Mouse (Mus musculus) cortical plate, adult 2 months (tissue): ENCODE measurements around the gene Tspan9. TPM values are rescaled to one million over a fixed set of nuclear protein-coding genes. Genes with fewer than 3 reads are reported as not detected.

ENCODE experiments used
- H3K27ac ChIP-seq: fragments of 200-500 bp; 2 replicates; pipeline ENCODE4 v1.5.1; 2012; ENCODE audit warnings: low read length, control low read depth, inconsistent platforms; ENCODE audit not compliant: insufficient read depth
- H3K4me1 ChIP-seq: fragments of 200-500 bp; 2 replicates; pipeline ENCODE4 v1.6.1; 2011; ENCODE audit warnings: low read length; ENCODE audit not compliant: control insufficient read depth, insufficient read depth
- H3K4me3 ChIP-seq: fragments of 200-500 bp; 2 replicates; pipeline ENCODE4 v1.5.1; 2011; ENCODE audit warnings: mild to moderate bottlenecking, low read length, control low read depth; ENCODE audit not compliant: insufficient read depth
- CTCF ChIP-seq: fragments of 200-500 bp; IDR thresholded peaks from 2 replicates; pipeline ENCODE4 v1.5.1; 2011; ENCODE audit warnings: mild to moderate bottlenecking, control low read depth, low read length; ENCODE audit not compliant: insufficient read depth; ENCODE audit errors: extremely low read depth
- POLR2A ChIP-seq: fragments of 200-500 bp; IDR thresholded peaks from 2 replicates; pipeline ENCODE4 v1.6.1; 2011; ENCODE audit warnings: mild to moderate bottlenecking, low read length, control low read depth; ENCODE audit not compliant: insufficient read depth; ENCODE audit errors: extremely low read depth
- polyA plus RNA-seq: library from polyadenylated mRNA; depleted of rRNA; stranded (reverse); fragments of >200 nt; gene quantifications from 2 replicates; pipeline ENCODE4 v1.2.3, GENCODE M21; 2012

Tspan9 gene
- polyA plus RNA-seq, 1 experiment, result 55.5 TPM

- H3K27ac ChIP-seq, result no peak overlapping the region
- H3K4me3 ChIP-seq, result no peak overlapping the region
- no peaks in the 10 kb centered on the region for H3K4me1 ChIP-seq
- TF ChIP-seq CTCF, result no peak
- no peak for TF ChIP-seq POLR2A
Observed at GRCm38 (mm10) chr6:128081781-128082180, 61.6 kb downstream of the Tspan9 start.

- TF ChIP-seq CTCF, result no peak
- Histone ChIP-seq H3K4me1 (no peaks in the 10 kb centered on the region), H3K4me3 (no peak overlapping the region), H3K27ac (no peak overlapping the region)
Observed at GRCm38 (mm10) chr6:128081293-128081692, 62.1 kb downstream of the Tspan9 start.

- Histone ChIP-seq H3K27ac (no peak overlapping the region), H3K4me1 (no peaks in the 10 kb centered on the region), H3K4me3 (no peak overlapping the region)
- no peak for TF ChIP-seq POLR2A
- TF ChIP-seq CTCF, result no peak
Observed at GRCm38 (mm10) chr6:128079576-128080224, 63.7 kb downstream of the Tspan9 start.

- no peak overlapping the region for H3K27ac ChIP-seq
- H3K4me1 ChIP-seq, result no peaks in the 10 kb centered on the region
Observed at GRCm38 (mm10) chr6:128078508-128078907, 64.9 kb downstream of the Tspan9 start.

GRCm38 (mm10) chr6:128076104-128077020 is 67.0 kb downstream of the Tspan9 start:
- Histone ChIP-seq H3K4me1 (no peaks in the 10 kb centered on the region), H3K27ac (no peak overlapping the region), H3K4me3 (no peak overlapping the region)
- TF ChIP-seq POLR2A (no peak), CTCF (no peak)

More at GRCm38 (mm10) chr6:128078508-128078907, 64.9 kb downstream of the Tspan9 start:
- no peak for TF ChIP-seq POLR2A
- no peak for TF ChIP-seq CTCF
- H3K4me3 ChIP-seq, result no peak overlapping the region

- no peak overlapping the region for H3K4me3 ChIP-seq
- no peak overlapping the region for H3K27ac ChIP-seq
- H3K4me1 ChIP-seq, result no peaks in the 10 kb centered on the region
- no peak for TF ChIP-seq CTCF
- TF ChIP-seq POLR2A, result no peak
Observed at GRCm38 (mm10) chr6:128075453-128076003, 67.9 kb downstream of the Tspan9 start.

GRCm38 (mm10) chr6:128070921-128071558 is 72.4 kb downstream of the Tspan9 start:
- H3K4me1 ChIP-seq, result no peaks in the 10 kb centered on the region
- no peak for TF ChIP-seq POLR2A
- TF ChIP-seq CTCF, result no peak
- H3K27ac ChIP-seq, result no peak overlapping the region
- H3K4me3 ChIP-seq, result no peak overlapping the region

- no peak overlapping the region for H3K4me3 ChIP-seq
- no peaks in the 10 kb centered on the region for H3K4me1 ChIP-seq
- TF ChIP-seq CTCF, result no peak
- no peak for TF ChIP-seq POLR2A
- no peak overlapping the region for H3K27ac ChIP-seq
Observed at GRCm38 (mm10) chr6:128070072-128070872, 73.1 kb downstream of the Tspan9 start.

- H3K27ac ChIP-seq, result no peak overlapping the region
- H3K4me1 ChIP-seq, result no peaks in the 10 kb centered on the region
- H3K4me3 ChIP-seq, result no peak overlapping the region
- TF ChIP-seq POLR2A (no peak), CTCF (no peak)
Observed at GRCm38 (mm10) chr6:128068144-128068543, 75.2 kb downstream of the Tspan9 start.
